Mouse (Mus musculus) ES-E14 (cell line): Measurements from ENCODE around the gene Cd207. TPM values are rescaled to one million over a fixed set of nuclear protein-coding genes. Genes with fewer than 3 reads are reported as not detected.
A peak's percentile ranks its signal among the peaks of the same experiment; 100 is the strongest.

Source experiments
- DNase-seq: peaks from one replicate; pipeline ENCODE4 v3.0.0-alpha.2; 2013; ENCODE audit warnings: low read depth, low spot score
- H3K27ac ChIP-seq: 2 replicates; pipeline ENCODE4 v1.5.1; 2012; ENCODE audit warnings: low read depth, mild to moderate bottlenecking, low read length, moderate library complexity, mixed read lengths; ENCODE audit not compliant: poor library complexity, insufficient read depth, severe bottlenecking
- H3K36me3 ChIP-seq: 2 replicates; pipeline ENCODE4 v1.6.1; 2012; ENCODE audit warnings: mild to moderate bottlenecking, low read length, moderate library complexity, mixed read lengths; ENCODE audit not compliant: control insufficient read depth, poor library complexity, insufficient read depth, severe bottlenecking
- H3K4me1 ChIP-seq, 2 experiments: fragments of 150-350 bp in 1 of 2; sonication (generic) in 1 of 2; 2 replicates each; pipeline ENCODE4 v1.6.1; 2012; ENCODE audit warnings: low read length in 2 of 2, mild to moderate bottlenecking in 1 of 2, mixed read lengths in 1 of 2; ENCODE audit not compliant: control insufficient read depth in 2 of 2, insufficient read depth in 2 of 2, poor library complexity in 1 of 2
- H3K4me3 ChIP-seq, 2 experiments: fragments of 150-350 bp in 1 of 2; sonication (generic) in 1 of 2; 2 replicates each; pipeline ENCODE4 v1.5.1; 2012; ENCODE audit warnings: low read length in 2 of 2, low read depth in 1 of 2, mild to moderate bottlenecking in 1 of 2, mixed read lengths in 1 of 2; ENCODE audit not compliant: insufficient read depth in 1 of 2, poor library complexity in 1 of 2, severe bottlenecking in 1 of 2
- H3K9ac ChIP-seq: 2 replicates; pipeline ENCODE4 v1.6.1; 2012; ENCODE audit warnings: low read depth, mild to moderate bottlenecking, low read length, mixed read lengths; ENCODE audit not compliant: poor library complexity, insufficient read depth, severe bottlenecking
- H3K9me3 ChIP-seq: fragments of 150-350 bp; sonication (generic); 2 replicates; pipeline ENCODE4 v1.6.1; 2012; ENCODE audit warnings: low read depth, mild to moderate bottlenecking, low read length; ENCODE audit not compliant: control insufficient read depth, insufficient read depth
- CHD2 ChIP-seq: IDR thresholded peaks from 2 replicates; pipeline ENCODE4 v1.6.1; 2014; ENCODE audit warnings: mild to moderate bottlenecking, low read depth, low read length, inconsistent platforms
- HCFC1 ChIP-seq: IDR thresholded peaks from 2 replicates; pipeline ENCODE4 v1.6.1; 2012; ENCODE audit warnings: low read length, inconsistent platforms, borderline replicate concordance; ENCODE audit not compliant: insufficient read depth
- MAFK ChIP-seq: IDR thresholded peaks from 2 replicates; pipeline ENCODE4 v1.6.1; 2014; ENCODE audit warnings: mild to moderate bottlenecking, low read depth, low read length, inconsistent platforms; ENCODE audit not compliant: insufficient read depth
- ZC3H11A ChIP-seq: IDR thresholded peaks from 2 replicates; pipeline ENCODE4 v1.6.1; 2012; ENCODE audit warnings: low read depth, mild to moderate bottlenecking, inconsistent platforms, low read length, borderline replicate concordance
- ZNF384 ChIP-seq: IDR thresholded peaks from 2 replicates; pipeline ENCODE4 v1.6.1; 2012; ENCODE audit warnings: low read depth, low read length, inconsistent platforms
- in situ Hi-C, 2 experiments: fragments of 600-800 bp; cut with MboI; formaldehyde crosslinking; loops; one replicate each; pipeline ENCODE4 v1.15.1; 2025; ENCODE audit warnings: low sequenced_read_pairs in 2 of 2, inconsistent platforms in 1 of 2; ENCODE audit not compliant: unreplicated experiment in 2 of 2
- total RNA-seq: library from RNA; depleted of rRNA; stranded (reverse); fragments of 300-350 nt; gene quantifications from 2 replicates; pipeline ENCODE4 v1.2.3, GENCODE M21; 2012

Cd207 gene
- total RNA-seq, 1 experiment, result not detected

GRCm38 (mm10) chr6:83711725-83712475 lies 34.2 kb upstream of the Cd207 start:
- H3K4me3 ChIP-seq, result peak overlapping the region; percentile 70
- H3K9me3 ChIP-seq, result no peaks in the 10 kb centered on the region
- H3K27ac ChIP-seq, result no peak overlapping the region
- in situ Hi-C loops, result loop anchor here (5.0 to 25.0 kb wide), 5 partner anchors 640 to 1475 kb away; partner anchors contain the start of genes Emx1 (in 2 of the 2), Tlx2 (in 2 of the 2), Aup1 (in 1 of the 2) and Dqx1 (in 1 of the 2)
- no peak for DNase-seq
- H3K4me1 ChIP-seq, result peaks cover 0 to 6% of the 10 kb centered on the region in 2 experiments; a peak in 1 of 4 replicates
- no peak for TF ChIP-seq CHD2
- no peak for TF ChIP-seq MAFK
- no peak for TF ChIP-seq ZNF384
- TF ChIP-seq ZC3H11A, result no peak
- TF ChIP-seq HCFC1, result no peak
- no peaks in the 10 kb centered on the region for H3K36me3 ChIP-seq
- peak overlapping the region; percentile 32; the same call in 1 of the 2 replicates for H3K9ac ChIP-seq

GRCm38 (mm10) chr6:83711067-83711675 lies 33.5 kb upstream of the Cd207 start, which contains the start of gene Vax2:
Gene Vax2, plus strand, starts transcription at chr6:83711264.
- H3K4me1 ChIP-seq, result peaks cover 0 to 6% of the 10 kb centered on the region in 2 experiments; a peak in 1 of 4 replicates
- TF ChIP-seq HCFC1, result no peak
- TF ChIP-seq ZC3H11A, result no peak
- TF ChIP-seq MAFK, result no peak
- TF ChIP-seq ZNF384, result no peak
- no peak for TF ChIP-seq CHD2
- in situ Hi-C loops, result loop anchor here (5.0 to 25.0 kb wide), 5 partner anchors 639 to 1476 kb away; partner anchors contain the start of genes Emx1 (in 2 of the 2), Tlx2 (in 2 of the 2), Aup1 (in 1 of the 2) and Dqx1 (in 1 of the 2)

GRCm38 (mm10) chr6:83710361-83711066 lies 32.9 kb upstream of the Cd207 start:
- TF ChIP-seq ZNF384, result no peak
- no peak for TF ChIP-seq HCFC1
- TF ChIP-seq ZC3H11A, result no peak
- TF ChIP-seq CHD2, result no peak
- no peak for TF ChIP-seq MAFK
- Histone ChIP-seq H3K4me1 (peaks cover 0 to 2% of the 10 kb centered on the region in 2 experiments; a peak in 1 of 4 replicates), H3K4me3 (peak overlapping the region; percentile 43 to 49), H3K9me3 (no peaks in the 10 kb centered on the region), H3K9ac (no peak overlapping the region), H3K27ac (no peak overlapping the region), H3K36me3 (no peaks in the 10 kb centered on the region)
- in situ Hi-C loops, result loop anchor here (5.0 to 25.0 kb wide), 5 partner anchors 638 to 1477 kb away; partner anchors contain the start of genes Emx1 (in 2 of the 2), Tlx2 (in 2 of the 2), Aup1 (in 1 of the 2) and Dqx1 (in 1 of the 2)
- no peak for DNase-seq

More at GRCm38 (mm10) chr6:83711067-83711675, 33.5 kb upstream of the Cd207 start, which contains the start of gene Vax2:
- no peaks in the 10 kb centered on the region for H3K36me3 ChIP-seq
- DNase-seq, result peak; percentile 92
- no peaks in the 10 kb centered on the region for H3K9me3 ChIP-seq
- H3K4me3 ChIP-seq, result peak within 1 kb of the TSS; percentile 70
- peak within 1 kb of the TSS; percentile 32; the same call in 1 of the 2 replicates for H3K9ac ChIP-seq
- H3K27ac ChIP-seq, result no peak within 1 kb of the TSS
